Mouse (Mus musculus): ENCODE measurements around the gene Klrb1f.

DNA sequence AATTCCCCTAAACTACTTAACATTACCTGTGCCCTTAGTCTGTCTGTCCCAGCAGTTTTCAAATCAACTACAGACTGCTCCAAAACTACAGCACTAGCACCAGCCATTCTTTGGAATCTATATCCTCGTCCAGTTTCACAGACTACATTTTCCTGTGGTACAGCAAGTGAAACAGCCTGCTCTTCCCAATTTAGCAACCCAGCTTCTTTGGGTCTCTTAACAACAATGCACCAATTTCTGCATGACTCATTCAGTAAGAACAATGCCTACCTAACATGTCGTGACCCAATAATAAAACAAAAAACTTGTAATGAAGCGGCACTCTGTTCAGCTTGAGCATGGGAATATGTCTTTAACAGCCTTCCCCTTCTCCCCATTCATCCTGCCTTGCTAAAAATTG is 19.7 kb downstream of the Klrb1f start:
- TF ChIP-seq EP300 (IDR thresholded peaks at IDR 0.05; ENCODE audit: low read depth) (no peak), CTCF (IDR thresholded peaks at IDR 0.05; ENCODE audit: low read depth) (no peak)

All from heart, postnatal 0 days (tissue).